Mouse (Mus musculus) erythroblast, embryonic 14.5 days (primary cell): ENCODE data around the gene Rnf2.

Experiments used
- GATA1 ChIP-seq: IDR thresholded peaks from 2 replicates; pipeline ENCODE4 v1.6.1; 2012; ENCODE audit warnings: low read length, inconsistent platforms, mixed read lengths
- TAL1 ChIP-seq: IDR thresholded peaks from 3 replicates; pipeline ENCODE4 v1.6.1; 2012; ENCODE audit warnings: low read length, inconsistent platforms, mixed read lengths

- TF ChIP-seq TAL1 (no peak), GATA1 (no peak)
These were observed 39.5 kb downstream of the Rnf2 start for GRCm38 (mm10) chr1:151461265-151461664.
